Mouse (Mus musculus): ENCODE results near the gene Nmral1.

DNA sequence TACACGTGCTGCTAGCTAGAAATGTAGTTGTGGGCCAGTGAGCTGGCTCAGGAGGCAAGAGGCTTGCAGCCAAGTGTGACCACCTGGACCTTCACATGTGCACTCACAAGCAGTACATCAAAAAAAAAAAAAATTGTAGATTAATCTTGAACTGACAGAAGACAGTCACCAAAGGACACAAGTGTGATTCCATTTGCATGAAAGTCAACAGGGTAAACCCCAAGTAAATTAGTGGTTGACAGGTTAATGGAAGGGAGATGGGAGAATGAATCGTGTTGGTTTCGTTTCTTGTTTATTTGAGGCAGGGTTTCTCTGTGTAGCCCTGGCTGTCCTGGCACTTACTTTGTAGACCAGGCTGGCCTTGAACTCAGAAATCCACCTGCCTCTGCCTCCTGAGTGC is 1.3 kb downstream of the Nmral1 start:
- TF ChIP-seq CTCF (IDR thresholded peaks at IDR 0.05; ENCODE audit: control insufficient read depth, insufficient read depth, insufficient read length): no peak
- no peak for TF ChIP-seq USF1 (IDR thresholded peaks at IDR 0.05; ENCODE audit: low read depth)
- TF ChIP-seq MYOG (IDR thresholded peaks at IDR 0.05; ENCODE audit: control insufficient read depth, extremely low read depth, insufficient read length): no peak
- no peak for TF ChIP-seq CEBPB (IDR thresholded peaks at IDR 0.05; ENCODE audit: low read depth)
- no peak for TF ChIP-seq MYOD1 (IDR thresholded peaks at IDR 0.05; ENCODE audit: control insufficient read depth, insufficient read length, low read depth)
